6 mouse cellular contexts compared by ENCODE assay signal in the genomic region with DNA sequence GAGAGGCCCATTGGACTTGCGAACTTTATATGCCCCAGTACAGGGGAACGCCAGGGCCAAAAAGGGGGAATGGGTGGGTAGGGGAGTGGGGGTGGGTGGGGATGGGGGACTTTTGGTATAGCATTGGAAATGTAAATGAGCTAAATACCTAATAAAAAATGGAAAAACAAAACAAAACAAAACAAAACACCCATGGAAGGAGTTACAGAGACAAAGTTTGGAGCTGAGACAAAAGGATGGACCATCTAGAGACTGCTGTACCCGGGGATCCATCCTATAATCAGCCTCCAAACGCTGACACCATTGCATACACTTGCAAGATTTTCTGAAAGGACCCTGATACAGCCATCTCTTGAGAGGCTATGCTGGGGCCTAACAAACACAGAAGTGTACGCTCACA.
DNase-seq lines count a peak whose midpoint lies in the region.

No protein-coding gene starts in this region.

- peak; percentile 11 for DNase-seq in adrenal gland, postnatal 10 days
- DNase-seq in gastrocnemius, postnatal 10 days: peak; percentile 34
- DNase-seq in gastrocnemius, postnatal 4 days (ENCODE audit: low spot score in 2 of 2): peak; percentile 32 to 33
- peak; percentile 27 for DNase-seq in kidney, postnatal 10 days
- DNase-seq in kidney, postnatal 14 days: peak; percentile 57
- peak; percentile 26 to 63 for DNase-seq in kidney, postnatal 4 days

Comparison
In these comparisons a context has a peak if more than half of its experiments do, and no peak if none do; other contexts are left out.
1. Peak in every context shown above with its lines: DNase-seq.